Mouse (Mus musculus): ENCODE measurements around the gene Cdkn2b.

- TF ChIP-seq CTCF (IDR thresholded peaks at IDR 0.05; ENCODE audit: low read depth): no peak
- no peak for TF ChIP-seq EP300 (optimal IDR thresholded peaks at IDR 0.05)
These were observed 40.2 kb upstream of the Cdkn2b start for GRCm38 (mm10) chr4:89350938-89351451.

Data from stomach, postnatal 0 days (tissue).